Mouse (Mus musculus): Measurements from ENCODE around the gene Mip. TPM values are rescaled to one million over a fixed set of nuclear protein-coding genes. Genes with fewer than 3 reads are reported as not detected.
A peak's percentile ranks its signal among the peaks of the same experiment; 100 is the strongest.
"Not testable (repeated sequence)": the region's sequence is repeated elsewhere in the genome, so short reads cannot be mapped to it uniquely, and the experiment has no call there.

The Mip gene
- total RNA-seq, 1 experiment from 2014 or later: 0.69 TPM

DNA sequence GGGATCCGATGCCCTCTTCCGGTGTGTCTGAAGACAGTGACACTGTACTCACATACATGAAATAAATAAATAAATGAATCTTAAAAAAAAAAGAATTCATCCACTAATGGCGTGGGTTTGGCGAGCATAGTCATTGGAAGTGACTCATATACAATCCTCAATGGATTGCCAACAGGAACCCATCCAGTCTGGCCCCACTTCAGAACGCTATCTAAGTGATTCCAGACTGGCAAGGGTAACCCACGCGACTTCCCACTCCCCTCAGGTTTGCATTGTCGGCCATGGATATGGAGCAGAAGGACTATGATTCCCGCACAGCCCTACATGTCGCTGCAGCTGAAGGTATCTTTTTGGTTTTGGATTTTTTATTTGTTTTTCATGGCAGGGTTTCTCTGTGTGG is 17.3 kb upstream of the Mip start:
- no peak for ATAC-seq (replicated peaks in 1 of 2; ENCODE audit: insufficient read depth in 1 of 2, low FRiP score in 2 of 2, low TSS enrichment in 1 of 2, low read depth in 1 of 2, poor library complexity in 2 of 2, severe bottlenecking in 2 of 2)

DNA sequence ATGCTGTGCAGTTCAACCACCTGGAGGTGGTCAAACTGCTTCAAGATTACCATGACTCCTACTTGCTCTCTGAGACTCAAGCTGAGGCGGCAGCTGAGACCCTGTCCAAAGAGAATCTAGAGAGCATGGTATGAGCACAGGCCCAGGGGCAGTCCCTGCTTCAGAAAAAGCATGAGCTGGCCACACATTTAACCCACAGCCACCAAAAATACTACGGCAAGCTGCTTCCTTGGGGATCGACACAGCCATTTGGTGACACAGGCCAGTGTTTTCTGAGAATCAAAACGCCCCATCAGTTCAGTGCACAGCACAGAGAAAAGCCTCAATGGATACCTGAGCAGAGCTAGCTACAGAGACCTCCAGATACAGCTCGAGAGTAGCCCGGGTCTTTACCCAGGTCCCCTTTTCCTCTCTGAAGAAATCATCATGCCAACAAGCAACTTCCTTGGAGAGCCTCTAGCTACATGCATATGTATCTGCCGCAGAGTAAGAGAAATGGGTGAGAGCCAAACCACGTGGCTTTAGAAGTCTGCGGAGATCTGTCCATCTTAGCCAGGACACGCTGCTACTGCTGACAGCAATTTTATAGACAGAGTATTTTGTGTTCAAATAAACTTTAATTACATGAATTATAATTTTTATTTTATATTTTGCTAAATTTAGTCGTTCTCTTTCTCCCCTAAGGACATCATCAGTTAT is 16.2 kb upstream of the Mip start:
- no peak for ATAC-seq (replicated peaks in 1 of 2; ENCODE audit: insufficient read depth in 1 of 2, low FRiP score in 2 of 2, low TSS enrichment in 1 of 2, low read depth in 1 of 2, poor library complexity in 2 of 2, severe bottlenecking in 2 of 2)

DNA sequence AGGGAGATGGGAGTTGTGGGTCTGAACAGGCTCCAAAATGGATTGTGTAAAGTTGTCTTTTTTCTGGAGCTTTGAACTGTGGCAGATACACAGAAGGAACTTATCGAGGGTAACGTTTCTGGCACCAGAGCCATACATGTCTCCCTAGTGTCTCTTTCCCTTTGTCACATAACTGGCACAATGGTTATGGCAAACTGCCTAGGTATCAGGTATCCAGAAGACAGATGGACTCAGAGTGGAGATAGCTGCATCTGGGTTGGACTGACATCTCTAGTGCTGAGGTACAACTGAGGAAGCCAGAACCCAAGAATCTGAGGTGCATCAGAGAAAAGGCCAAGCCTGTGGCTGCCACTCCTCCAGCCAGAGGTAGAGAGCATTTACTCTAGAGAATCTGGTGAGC is 15.5 kb upstream of the Mip start:
- no peak for ATAC-seq (replicated peaks in 1 of 2; ENCODE audit: insufficient read depth in 1 of 2, low FRiP score in 2 of 2, low TSS enrichment in 1 of 2, low read depth in 1 of 2, poor library complexity in 2 of 2, severe bottlenecking in 2 of 2)

DNA sequence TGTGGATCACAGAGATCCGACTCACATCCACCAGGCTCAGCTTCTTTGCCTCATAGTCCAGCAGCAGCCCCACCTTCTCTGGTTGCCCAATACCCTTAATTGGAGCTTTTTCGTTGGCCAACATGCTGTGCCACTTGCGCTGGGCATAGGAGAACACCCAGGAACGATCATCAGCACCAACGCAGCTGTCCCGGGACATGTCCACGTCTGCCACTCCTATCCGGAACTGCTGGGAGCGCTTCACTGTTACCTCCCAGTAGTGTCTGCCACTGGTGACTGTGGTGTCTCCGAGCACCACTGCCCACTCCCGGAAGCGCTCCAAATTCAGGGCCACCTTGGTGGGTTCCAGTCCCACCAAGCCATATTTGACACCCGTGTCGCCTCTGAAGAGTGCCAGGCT is 14.7 kb upstream of the Mip start:
- peak in 1 of 2 experiments; percentile 15; a peak in 1 of 4 replicates for ATAC-seq (replicated peaks in 1 of 2; ENCODE audit: insufficient read depth in 1 of 2, low FRiP score in 2 of 2, low TSS enrichment in 1 of 2, low read depth in 1 of 2, poor library complexity in 2 of 2, severe bottlenecking in 2 of 2)

DNA sequence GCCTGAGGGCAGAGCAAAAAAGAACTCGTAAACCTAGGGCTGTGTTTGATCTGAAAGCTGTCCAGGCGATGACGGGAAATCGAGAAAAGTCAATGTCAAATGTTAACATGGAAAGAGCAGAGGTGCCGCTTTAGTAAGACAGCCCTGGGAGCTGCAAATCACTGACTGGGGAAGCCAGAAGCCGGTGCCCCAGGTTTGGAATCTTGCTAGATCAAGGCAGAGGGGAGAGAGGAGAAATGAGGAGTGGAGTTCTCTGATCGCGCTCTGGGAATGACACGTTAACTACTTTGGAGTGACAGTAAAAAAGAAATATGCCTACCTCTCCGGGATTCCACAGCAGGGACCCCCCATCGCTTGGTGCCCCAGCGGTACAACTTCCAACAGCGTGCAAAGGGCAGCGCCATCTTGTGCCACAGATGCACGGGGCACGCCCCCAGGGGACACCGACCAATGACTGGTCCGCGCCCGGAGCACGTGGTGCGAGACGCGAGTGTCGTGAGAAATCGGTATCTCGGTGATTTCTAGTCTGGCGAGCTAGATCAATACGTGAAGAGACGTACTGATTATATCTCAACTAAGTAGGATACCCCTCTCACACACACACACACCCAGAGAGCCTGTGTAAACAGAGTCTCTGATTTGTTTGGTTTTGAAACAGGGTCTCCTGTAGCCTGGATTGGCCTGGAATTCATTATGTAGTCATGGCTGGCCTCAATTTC is 14.1 kb upstream of the Mip start, which contains the start of gene Spryd4:
Gene Spryd4, minus strand, starts transcription at position 418 of the 719 bp plus-strand sequence.
- peak; percentile 93 for ATAC-seq (replicated peaks in 1 of 2; ENCODE audit: insufficient read depth in 1 of 2, low FRiP score in 2 of 2, low TSS enrichment in 1 of 2, low read depth in 1 of 2, poor library complexity in 2 of 2, severe bottlenecking in 2 of 2)

DNA sequence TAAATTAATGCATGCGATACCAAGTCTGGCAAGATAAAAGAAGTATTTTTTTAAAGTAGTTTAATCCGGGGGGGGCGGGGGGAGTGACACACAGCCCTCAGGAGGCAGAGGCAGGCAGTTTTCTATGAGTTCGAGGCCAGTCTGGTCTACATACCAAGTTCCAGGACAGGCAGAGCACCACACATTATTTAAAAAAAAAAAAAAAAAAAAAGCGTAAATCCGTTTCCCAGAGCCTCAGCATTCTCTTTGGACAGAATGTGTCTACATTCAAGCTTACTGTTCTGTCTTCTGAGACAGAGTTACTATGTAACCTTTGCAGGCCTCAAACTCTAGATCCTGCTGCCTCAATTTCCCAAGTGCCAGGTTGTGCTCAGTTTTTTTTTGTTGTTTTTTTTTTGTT is 13.5 kb upstream of the Mip start:
- ATAC-seq (replicated peaks in 1 of 2; ENCODE audit: insufficient read depth in 1 of 2, low FRiP score in 2 of 2, low TSS enrichment in 1 of 2, low read depth in 1 of 2, poor library complexity in 2 of 2, severe bottlenecking in 2 of 2): no peak

DNA sequence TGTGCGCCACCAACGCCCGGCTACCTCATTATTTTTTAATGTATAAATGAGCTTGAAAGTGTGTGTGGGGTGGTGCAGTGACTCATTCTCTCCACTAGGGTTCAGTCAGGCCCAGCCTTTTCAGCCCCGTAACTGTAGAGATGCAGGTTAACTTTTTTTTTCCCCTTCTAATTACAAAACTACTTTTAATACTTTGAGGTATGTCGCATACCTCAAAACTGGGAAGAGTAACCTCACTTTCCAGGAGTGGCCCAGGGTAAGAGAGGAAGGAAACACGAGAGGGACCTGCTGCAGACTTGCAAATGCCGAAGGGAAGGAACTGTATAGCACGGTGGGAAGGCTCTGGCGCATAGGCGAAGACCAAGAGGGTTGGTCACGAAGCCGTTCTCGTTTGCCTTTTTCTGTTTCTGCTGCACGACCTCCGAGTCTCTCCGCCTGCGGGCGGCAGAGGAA is 12.7 kb upstream of the Mip start:
- ATAC-seq (replicated peaks in 1 of 2; ENCODE audit: insufficient read depth in 1 of 2, low FRiP score in 2 of 2, low TSS enrichment in 1 of 2, low read depth in 1 of 2, poor library complexity in 2 of 2, severe bottlenecking in 2 of 2): peak; percentile 62 to 75

DNA sequence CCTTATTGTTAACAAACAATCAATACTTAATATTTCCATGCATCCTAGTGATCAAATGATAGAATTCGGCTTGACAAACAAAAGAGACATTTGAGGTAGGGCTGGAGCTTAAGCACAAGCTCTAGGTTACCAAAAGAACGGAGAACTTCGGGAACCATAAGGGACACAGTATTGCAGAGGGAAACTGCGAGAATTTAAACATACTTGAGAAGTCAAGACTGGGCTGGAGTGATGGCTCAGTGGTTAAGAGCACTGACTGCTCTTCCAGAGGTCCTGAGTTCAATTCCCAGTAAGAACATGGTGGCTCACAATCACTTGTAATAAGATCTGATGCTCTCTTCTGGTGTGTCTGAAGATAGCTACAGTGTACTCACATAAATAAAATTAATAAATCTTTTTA is 11.5 kb upstream of the Mip start:
- not testable (repeated sequence) for ATAC-seq (replicated peaks in 1 of 2; ENCODE audit: insufficient read depth in 1 of 2, low FRiP score in 2 of 2, low TSS enrichment in 1 of 2, low read depth in 1 of 2, poor library complexity in 2 of 2, severe bottlenecking in 2 of 2)

DNA sequence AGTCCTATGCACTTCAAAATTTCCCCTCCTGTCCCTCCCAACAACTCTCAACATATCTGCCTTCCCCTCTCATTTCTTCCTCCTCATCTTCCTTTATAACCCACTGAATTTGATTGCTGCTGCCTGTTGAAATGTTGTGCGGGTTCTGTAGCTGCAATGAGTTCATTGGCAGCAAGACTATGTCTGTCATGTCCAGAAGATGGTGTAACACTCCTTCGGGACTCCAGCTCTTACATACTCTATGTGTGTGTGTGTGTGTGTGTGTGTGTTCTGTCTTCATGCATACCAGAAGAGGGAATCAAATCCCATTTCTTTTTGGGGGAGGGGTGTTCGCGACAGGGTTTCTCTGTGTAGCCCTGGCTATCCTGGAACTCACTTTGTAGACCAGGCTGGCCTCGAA is 10.7 kb upstream of the Mip start:
- no peak for ATAC-seq (replicated peaks in 1 of 2; ENCODE audit: insufficient read depth in 1 of 2, low FRiP score in 2 of 2, low TSS enrichment in 1 of 2, low read depth in 1 of 2, poor library complexity in 2 of 2, severe bottlenecking in 2 of 2)

DNA sequence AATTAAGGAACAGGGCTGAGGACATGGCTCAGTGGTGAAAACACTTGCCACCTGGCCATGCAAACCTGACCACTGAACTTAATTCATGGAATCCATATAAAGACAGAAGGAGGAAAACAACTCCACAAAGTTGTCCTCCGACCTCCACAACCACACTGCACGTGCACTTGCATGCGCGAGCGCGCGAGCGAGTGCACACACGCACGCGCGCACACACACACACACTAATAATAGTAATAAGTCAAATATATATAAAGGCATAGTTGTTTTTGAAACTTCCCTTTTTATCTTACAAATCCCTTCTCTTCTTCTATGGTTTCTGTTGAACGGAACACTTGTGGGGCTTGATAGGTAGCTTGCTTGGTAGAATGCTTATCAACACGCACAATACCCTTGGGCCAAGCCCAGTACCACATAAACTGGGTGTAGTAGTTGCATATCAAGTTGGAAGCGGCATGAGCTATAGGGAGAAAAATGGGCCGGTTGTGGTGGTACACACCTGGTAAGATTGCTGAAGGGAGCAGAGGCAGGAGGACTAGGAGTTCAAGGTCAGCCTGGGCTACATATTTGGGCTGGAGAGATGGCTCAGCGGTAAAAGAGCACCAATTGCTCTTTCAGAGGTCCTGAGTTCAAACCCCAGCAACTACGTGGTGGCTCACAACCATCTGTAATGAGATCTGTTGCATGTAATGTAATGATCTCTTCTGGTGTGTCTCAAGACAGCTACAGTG is 7.1 kb upstream of the Mip start:
- ATAC-seq (replicated peaks in 1 of 2; ENCODE audit: insufficient read depth in 1 of 2, low FRiP score in 2 of 2, low TSS enrichment in 1 of 2, low read depth in 1 of 2, poor library complexity in 2 of 2, severe bottlenecking in 2 of 2): peak in 1 of 2 experiments; percentile 25; a peak in 1 of 4 replicates

DNA sequence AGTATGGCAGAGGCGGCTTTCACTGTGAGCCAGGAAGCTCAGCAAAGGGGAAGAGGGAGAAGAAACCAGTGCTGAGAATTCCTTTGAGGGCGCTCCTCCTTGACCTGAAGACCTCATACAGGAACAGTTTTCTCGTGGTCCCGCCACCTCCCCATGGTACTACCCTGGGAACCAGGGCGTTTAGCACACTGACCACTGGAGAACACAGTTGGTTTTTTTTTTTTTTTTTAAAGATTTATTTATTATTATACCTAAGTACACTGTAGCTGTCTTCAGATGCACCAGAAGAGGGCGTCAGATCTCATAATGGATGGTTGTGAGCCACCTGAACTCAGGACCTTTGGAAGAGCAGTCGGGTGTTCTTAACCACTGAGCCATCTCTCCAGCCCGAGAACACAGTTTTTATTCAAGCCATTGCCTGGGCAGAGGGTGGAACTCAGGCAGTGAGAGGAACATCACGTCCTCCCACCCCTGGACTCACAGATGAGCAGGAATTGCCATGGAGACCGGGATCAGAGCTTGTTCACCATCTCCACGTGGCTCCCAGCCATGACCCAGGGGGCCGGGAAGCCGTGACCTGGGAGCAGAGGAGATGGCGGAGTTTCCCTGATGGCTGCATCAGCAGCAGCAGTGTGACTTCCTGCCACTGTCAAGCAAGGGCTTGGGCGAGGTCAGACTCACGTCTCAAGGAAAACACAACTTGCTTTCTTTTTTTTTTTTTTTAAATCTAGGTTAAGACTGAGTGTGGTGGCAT is 3.9 kb upstream of the Mip start:
- ATAC-seq (replicated peaks in 1 of 2; ENCODE audit: insufficient read depth in 1 of 2, low FRiP score in 2 of 2, low TSS enrichment in 1 of 2, low read depth in 1 of 2, poor library complexity in 2 of 2, severe bottlenecking in 2 of 2): no peak

DNA sequence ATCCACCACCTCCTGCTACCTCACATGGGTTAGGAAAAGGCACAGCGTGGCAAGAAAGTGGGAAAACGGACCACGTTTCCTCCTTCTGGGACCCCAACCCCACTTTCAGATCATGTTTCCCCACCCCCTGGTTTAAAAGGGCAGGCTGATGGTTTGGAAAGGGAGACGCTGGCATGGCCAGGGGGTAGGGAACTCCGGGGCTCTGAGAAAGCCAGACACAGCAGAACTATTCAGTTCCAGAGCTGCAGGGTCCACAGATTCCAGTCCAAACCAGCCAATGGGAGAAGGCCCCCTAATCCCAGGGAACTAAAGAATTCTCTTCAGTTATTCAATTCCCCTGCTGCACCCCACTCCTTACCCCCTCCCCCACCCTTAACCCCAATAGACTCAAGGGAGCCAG is 574 bp upstream of the Mip start:
- no peak for ATAC-seq (replicated peaks in 1 of 2; ENCODE audit: insufficient read depth in 1 of 2, low FRiP score in 2 of 2, low TSS enrichment in 1 of 2, low read depth in 1 of 2, poor library complexity in 2 of 2, severe bottlenecking in 2 of 2)

DNA sequence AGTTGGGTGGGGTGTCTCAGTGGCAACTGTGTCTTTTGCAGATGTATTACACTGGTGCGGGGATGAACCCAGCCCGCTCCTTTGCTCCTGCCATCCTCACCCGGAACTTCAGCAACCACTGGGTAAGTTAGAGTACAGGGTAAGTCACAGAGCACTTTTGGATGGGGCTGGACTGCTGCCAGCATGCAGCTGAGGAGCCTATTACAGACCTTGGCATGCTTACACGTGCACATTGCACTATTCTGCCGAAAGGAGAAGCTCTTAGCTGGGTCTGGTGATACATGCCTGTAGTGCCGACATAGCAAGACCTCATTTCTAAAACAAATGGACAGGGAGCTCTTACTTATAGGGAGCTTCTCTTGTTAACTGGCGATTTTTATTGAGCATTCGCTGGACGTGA is 2.0 kb downstream of the Mip start:
- ATAC-seq (replicated peaks in 1 of 2; ENCODE audit: insufficient read depth in 1 of 2, low FRiP score in 2 of 2, low TSS enrichment in 1 of 2, low read depth in 1 of 2, poor library complexity in 2 of 2, severe bottlenecking in 2 of 2): no peak

DNA sequence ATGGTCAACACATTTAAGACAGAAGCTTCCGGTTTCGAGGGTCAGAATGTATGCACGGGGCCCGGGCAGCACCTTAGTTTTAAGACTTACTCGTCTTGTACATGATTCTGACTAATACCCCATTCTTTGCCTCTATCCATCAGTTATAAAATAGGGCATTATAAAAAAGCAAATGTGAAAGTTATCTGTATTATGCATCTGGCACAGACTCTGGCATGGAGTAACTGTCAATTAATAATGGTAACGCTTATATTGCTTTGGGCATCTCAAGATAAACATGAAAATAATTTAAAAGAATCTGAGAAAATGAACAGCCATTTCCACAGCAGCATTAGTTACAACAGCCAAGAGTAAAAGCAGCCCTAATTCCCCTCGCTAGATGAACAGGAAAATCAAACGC is 2.4 kb downstream of the Mip start:
- ATAC-seq (replicated peaks in 1 of 2; ENCODE audit: insufficient read depth in 1 of 2, low FRiP score in 2 of 2, low TSS enrichment in 1 of 2, low read depth in 1 of 2, poor library complexity in 2 of 2, severe bottlenecking in 2 of 2): no peak

DNA sequence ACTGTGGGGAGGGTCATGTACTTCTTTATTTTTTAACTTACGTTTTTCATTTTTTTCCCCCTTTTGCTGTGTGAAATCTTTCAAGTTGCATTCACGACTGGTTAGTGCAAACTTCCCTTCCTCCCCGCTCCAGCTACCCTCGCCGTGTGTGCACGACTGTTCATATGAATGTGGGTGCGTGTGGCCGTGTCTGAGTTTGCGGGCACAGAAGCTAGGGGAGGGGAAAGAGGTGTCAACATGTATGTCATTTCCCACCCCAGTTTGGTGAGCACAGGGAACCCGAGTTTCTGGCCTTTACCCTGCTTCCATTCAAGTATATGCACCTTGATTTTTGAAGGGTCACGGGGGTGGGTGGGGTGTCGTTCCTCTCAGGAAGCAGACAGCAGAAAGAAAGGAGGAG is 4.9 kb downstream of the Mip start:
- no peak for ATAC-seq (replicated peaks in 1 of 2; ENCODE audit: insufficient read depth in 1 of 2, low FRiP score in 2 of 2, low TSS enrichment in 1 of 2, low read depth in 1 of 2, poor library complexity in 2 of 2, severe bottlenecking in 2 of 2)

DNA sequence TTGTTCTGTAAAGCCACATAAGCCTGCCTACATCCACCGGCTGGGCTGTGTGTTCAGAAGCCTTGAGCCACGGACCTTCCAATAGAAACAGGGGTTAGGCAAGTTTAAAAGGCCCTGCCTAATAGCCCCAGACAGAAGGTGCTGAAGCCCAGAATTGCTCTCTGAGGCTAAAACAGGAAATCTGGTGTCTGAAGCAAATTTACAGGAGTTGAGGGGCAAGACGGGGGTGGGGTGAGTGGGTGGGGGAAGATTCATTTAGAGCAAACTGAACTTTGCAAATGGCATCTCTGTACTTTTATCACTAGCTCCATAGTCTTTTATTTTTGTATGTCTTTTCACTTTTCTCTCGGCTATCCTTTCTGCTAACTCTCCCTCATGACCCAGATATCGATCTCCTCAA is 5.5 kb downstream of the Mip start:
- ATAC-seq (replicated peaks in 1 of 2; ENCODE audit: insufficient read depth in 1 of 2, low FRiP score in 2 of 2, low TSS enrichment in 1 of 2, low read depth in 1 of 2, poor library complexity in 2 of 2, severe bottlenecking in 2 of 2): peak in 1 of 2 experiments; percentile 19; a peak in 1 of 4 replicates

DNA sequence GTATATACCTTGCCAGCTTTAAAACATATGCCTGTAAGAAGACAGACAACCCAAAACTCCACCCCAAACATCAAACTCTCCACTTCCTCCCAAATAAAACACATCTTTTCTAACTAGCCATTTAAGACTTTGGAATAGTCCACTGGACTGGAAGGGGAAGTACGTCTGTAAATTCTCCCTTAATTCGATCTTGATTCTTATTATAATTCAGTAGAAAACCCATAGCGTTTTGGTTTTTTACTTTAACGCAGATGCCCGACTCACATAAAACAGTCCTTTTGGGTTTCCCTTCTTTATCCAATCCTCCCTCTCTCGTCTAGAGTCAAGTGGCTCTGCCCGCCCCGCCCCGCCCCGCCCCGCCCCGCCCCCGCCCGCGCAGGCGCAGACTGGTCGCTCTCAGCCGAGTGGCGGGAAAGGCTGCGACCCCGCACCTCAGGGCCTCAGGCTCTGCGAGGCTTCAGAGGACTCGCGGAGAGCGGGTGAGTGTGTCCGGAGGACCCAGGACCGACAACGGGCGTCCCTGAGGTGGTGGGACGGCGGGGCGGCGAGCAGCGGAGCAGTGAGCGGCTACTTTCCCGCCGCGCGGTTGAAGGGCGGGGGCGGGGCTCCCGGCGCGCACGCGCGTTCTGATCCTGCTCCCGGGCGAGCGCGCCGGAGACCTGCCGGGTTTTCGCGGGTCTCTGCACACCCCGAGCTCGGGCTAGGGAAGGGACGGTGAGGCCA is 6.2 kb downstream of the Mip start, which contains the start of gene Timeless:
Gene Timeless, plus strand, starts transcription at position 369 of the 723 bp plus-strand sequence.
- peak; percentile 39 to 64 for ATAC-seq (replicated peaks in 1 of 2; ENCODE audit: insufficient read depth in 1 of 2, low FRiP score in 2 of 2, low TSS enrichment in 1 of 2, low read depth in 1 of 2, poor library complexity in 2 of 2, severe bottlenecking in 2 of 2)

All from hematopoietic stem cell, adult 5-6 weeks (primary cell).